Mouse (Mus musculus): ENCODE data around the gene Slc7a8. TPM values are rescaled to one million over a fixed set of nuclear protein-coding genes. Genes with fewer than 3 reads are reported as not detected.

Slc7a8 gene
- polyA plus RNA-seq, 1 experiment from 2014 or later = 34.2 TPM

DNA sequence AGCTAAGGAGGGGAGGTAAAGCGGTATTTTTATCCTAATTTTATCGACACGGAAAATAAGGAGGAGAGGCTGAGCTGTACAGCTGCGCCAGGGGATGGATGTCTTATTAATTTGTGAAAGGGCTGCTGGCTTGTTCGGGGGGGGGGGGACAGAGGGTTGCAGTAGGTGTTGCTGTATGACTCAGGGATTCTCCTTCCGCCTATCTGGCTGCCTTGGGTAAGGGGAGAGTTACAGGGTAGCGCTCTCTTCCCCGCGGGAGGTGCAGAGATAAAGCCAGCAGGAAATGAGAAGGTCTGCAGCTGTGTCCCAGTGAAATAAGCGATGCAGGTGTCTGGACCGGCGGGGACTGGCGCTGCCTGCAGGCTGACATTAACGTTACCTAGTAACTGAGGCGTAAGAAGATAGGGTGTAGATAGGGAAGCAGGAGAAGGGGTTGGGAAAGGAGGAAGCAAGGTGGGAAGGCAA, 67.1 kb downstream of the Slc7a8 start:
- peak overlapping the region; percentile 71 for H3K4me2 ChIP-seq (replicated peaks; ENCODE audit: low read depth)
- no peaks in the 10 kb centered on the region for H3K36me3 ChIP-seq (ENCODE audit: control insufficient read depth, insufficient read depth)
- no peaks in the 10 kb centered on the region for H3K27me3 ChIP-seq (replicated peaks; ENCODE audit: control insufficient read depth, insufficient read depth, low read length)
- no peaks in the 10 kb centered on the region; the same call in 1 of the 2 replicates for H3K4me1 ChIP-seq (replicated peaks; ENCODE audit: control insufficient read depth, insufficient read depth, low read length)
- no peaks in the 10 kb centered on the region for H3K9me3 ChIP-seq (ENCODE audit: control insufficient read depth)
- ATAC-seq = peak; percentile 66
- no peak overlapping the region; the same call in 1 of the 2 replicates for H3K27ac ChIP-seq (ENCODE audit: low read depth, low read length)
- peak; percentile 30 for TF ChIP-seq CTCF (IDR thresholded peaks at IDR 0.05; ENCODE audit: low read depth)
- peak overlapping the region; percentile 38 for H3K4me3 ChIP-seq (ENCODE audit: low read depth, low read length)
- peak overlapping the region; percentile 17; the same call in 1 of the 2 replicates for H3K9ac ChIP-seq (ENCODE audit: low read depth, low read length)
- WGBS = 2% methylated on average over 15 of the region's 15 CpGs

DNA sequence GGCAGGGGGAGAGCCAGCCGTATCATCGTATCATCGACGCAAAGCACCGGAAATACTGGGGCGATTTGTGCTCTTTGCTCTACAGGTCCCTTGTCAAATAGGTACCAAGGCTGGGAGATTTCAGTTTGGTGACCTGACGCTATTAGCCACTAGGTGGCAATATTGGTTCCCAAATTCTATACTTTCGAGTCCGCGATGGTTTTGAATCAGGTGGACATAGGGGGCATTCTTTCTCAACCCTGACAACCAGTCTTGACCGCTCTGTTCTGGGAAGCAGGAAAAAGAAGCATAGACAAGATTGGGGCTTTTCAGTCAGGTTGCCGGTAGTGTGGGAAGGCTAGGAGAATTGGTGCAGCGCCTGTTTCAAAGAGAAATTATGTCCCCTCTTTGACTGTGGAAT, 67.6 kb downstream of the Slc7a8 start:
- no peak overlapping the region for H3K27ac ChIP-seq (ENCODE audit: low read depth, low read length)
- peak; percentile 87 for TF ChIP-seq CTCF (IDR thresholded peaks at IDR 0.05; ENCODE audit: low read depth)
- peak; percentile 32 for ATAC-seq
- H3K9me3 ChIP-seq (ENCODE audit: control insufficient read depth) = no peaks in the 10 kb centered on the region
- WGBS = under 1% methylated on average over 13 of the region's 13 CpGs
- H3K9ac ChIP-seq (ENCODE audit: low read depth, low read length) = no peak overlapping the region
- peak overlapping the region; percentile 38 for H3K4me3 ChIP-seq (ENCODE audit: low read depth, low read length)
- no peaks in the 10 kb centered on the region for H3K27me3 ChIP-seq (replicated peaks; ENCODE audit: control insufficient read depth, insufficient read depth, low read length)
- no peaks in the 10 kb centered on the region for H3K36me3 ChIP-seq (ENCODE audit: control insufficient read depth, insufficient read depth)
- peak overlapping the region; percentile 71 for H3K4me2 ChIP-seq (replicated peaks; ENCODE audit: low read depth)
- H3K4me1 ChIP-seq (replicated peaks; ENCODE audit: control insufficient read depth, insufficient read depth, low read length) = no peaks in the 10 kb centered on the region; the same call in 1 of the 2 replicates

DNA sequence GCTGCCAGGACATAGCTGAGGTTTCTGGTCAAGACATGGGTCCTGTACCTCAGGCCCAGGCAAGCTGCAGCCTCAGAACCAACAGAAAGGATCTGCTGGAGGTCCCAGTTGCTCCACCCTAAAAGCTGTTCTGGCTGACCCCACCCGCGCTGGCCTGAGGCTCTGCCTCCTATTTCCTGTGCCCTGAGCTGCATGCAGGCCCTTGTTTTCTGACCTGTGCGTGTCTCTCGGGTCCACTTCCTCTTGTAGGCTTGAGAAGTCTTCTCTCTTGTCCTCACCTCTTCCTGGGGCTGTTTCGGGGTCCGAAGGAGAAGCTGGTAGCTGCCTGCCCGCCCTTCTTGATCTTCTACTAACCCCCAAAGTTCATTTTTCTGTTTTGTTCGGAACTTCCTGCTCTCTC, 68.9 kb downstream of the Slc7a8 start:
- ATAC-seq = no peak
- H3K4me1 ChIP-seq (replicated peaks; ENCODE audit: control insufficient read depth, insufficient read depth, low read length) = no peaks in the 10 kb centered on the region; the same call in 1 of the 2 replicates
- no peak overlapping the region for H3K9ac ChIP-seq (ENCODE audit: low read depth, low read length)
- H3K4me3 ChIP-seq (ENCODE audit: low read depth, low read length) = no peak overlapping the region
- no peak for TF ChIP-seq CTCF (IDR thresholded peaks at IDR 0.05; ENCODE audit: low read depth)
- no peak overlapping the region for H3K4me2 ChIP-seq (replicated peaks; ENCODE audit: low read depth)
- no peak overlapping the region for H3K27ac ChIP-seq (ENCODE audit: low read depth, low read length)
- H3K27me3 ChIP-seq (replicated peaks; ENCODE audit: control insufficient read depth, insufficient read depth, low read length) = no peaks in the 10 kb centered on the region
- H3K9me3 ChIP-seq (ENCODE audit: control insufficient read depth) = no peaks in the 10 kb centered on the region
- WGBS = 67% methylated on average over 8 of the region's 8 CpGs
- no peaks in the 10 kb centered on the region for H3K36me3 ChIP-seq (ENCODE audit: control insufficient read depth, insufficient read depth)

DNA sequence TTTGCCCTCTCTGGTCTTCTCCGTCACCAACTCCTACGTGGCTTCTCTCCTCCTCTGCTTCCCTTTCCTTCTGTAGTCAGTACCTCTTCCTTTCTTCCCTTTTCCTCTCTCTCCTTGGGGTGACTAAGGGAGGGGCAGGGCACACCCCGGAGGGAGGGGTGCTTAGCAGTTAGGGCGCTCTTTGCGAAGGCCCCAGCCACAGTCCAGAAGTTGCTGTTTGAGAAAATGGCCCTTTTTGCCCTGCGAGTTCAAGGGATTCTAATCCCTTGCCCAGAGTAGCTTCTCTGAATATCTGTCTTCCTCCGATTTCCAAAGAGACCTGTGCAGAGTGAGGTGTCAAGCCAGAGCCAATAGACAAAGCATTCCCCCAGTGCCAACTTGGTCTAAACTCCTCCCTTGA, 69.7 kb downstream of the Slc7a8 start, which contains the start of gene Cebpe:
TSS of gene Cebpe (minus strand) at position 101 of the 400 bp plus-strand sequence.
- Histone ChIP-seq H3K4me1 (replicated peaks; ENCODE audit: control insufficient read depth, insufficient read depth, low read length) (no peaks in the 10 kb centered on the region; the same call in 1 of the 2 replicates), H3K27me3 (replicated peaks; ENCODE audit: control insufficient read depth, insufficient read depth, low read length) (no peaks in the 10 kb centered on the region)
- ATAC-seq = no peak

DNA sequence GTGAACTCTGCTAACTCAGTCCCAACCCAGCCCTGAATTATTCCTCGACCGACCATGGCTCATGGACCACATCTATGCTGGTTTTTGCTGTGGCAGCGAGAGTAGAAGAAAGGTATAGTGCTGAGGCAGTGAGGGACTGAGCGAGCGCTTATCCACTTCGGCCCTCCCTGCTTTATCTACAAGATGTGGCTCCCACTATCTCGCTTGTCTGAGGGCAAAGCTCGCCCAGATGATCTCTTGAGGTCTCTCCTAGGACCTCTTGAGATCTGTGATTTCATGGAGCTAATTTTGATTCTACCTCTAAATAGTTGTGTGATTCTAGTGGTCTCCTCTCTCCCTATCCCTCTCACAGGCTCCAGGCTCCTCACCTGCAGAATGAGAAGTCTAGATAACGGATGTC, 72.7 kb downstream of the Slc7a8 start:
- WGBS = 61% methylated on average over 9 of the region's 9 CpGs
- Histone ChIP-seq H3K4me2 (replicated peaks; ENCODE audit: low read depth) (no peak overlapping the region), H3K9me3 (ENCODE audit: control insufficient read depth) (no peaks in the 10 kb centered on the region), H3K27ac (ENCODE audit: low read depth, low read length) (no peak overlapping the region), H3K9ac (ENCODE audit: low read depth, low read length) (no peak overlapping the region), H3K4me1 (replicated peaks; ENCODE audit: control insufficient read depth, insufficient read depth, low read length) (peaks cover 7% of the 10 kb centered on the region; the same call in 1 of the 2 replicates), H3K4me3 (ENCODE audit: low read depth, low read length) (no peak overlapping the region), H3K36me3 (ENCODE audit: control insufficient read depth, insufficient read depth) (no peaks in the 10 kb centered on the region; the same call in 1 of the 2 replicates), H3K27me3 (replicated peaks; ENCODE audit: control insufficient read depth, insufficient read depth, low read length) (no peaks in the 10 kb centered on the region)
- no peak for ATAC-seq
- TF ChIP-seq CTCF (IDR thresholded peaks at IDR 0.05; ENCODE audit: low read depth) = no peak

More for the DNA sequence above, 69.7 kb downstream of the Slc7a8 start, which contains the start of gene Cebpe:
- 80% methylated on average over 7 of the region's 7 CpGs for WGBS
- H3K9me3 ChIP-seq (ENCODE audit: control insufficient read depth) = no peaks in the 10 kb centered on the region
- no peak within 1 kb of the TSS for H3K4me3 ChIP-seq (ENCODE audit: low read depth, low read length)
- no peaks in the 10 kb centered on the region; the same call in 1 of the 2 replicates for H3K36me3 ChIP-seq (ENCODE audit: control insufficient read depth, insufficient read depth)
- TF ChIP-seq CTCF (IDR thresholded peaks at IDR 0.05; ENCODE audit: low read depth) = no peak
- no peak within 1 kb of the TSS for H3K9ac ChIP-seq (ENCODE audit: low read depth, low read length)
- H3K27ac ChIP-seq (ENCODE audit: low read depth, low read length) = no peak within 1 kb of the TSS
- no peak within 1 kb of the TSS for H3K4me2 ChIP-seq (replicated peaks; ENCODE audit: low read depth)

DNA sequence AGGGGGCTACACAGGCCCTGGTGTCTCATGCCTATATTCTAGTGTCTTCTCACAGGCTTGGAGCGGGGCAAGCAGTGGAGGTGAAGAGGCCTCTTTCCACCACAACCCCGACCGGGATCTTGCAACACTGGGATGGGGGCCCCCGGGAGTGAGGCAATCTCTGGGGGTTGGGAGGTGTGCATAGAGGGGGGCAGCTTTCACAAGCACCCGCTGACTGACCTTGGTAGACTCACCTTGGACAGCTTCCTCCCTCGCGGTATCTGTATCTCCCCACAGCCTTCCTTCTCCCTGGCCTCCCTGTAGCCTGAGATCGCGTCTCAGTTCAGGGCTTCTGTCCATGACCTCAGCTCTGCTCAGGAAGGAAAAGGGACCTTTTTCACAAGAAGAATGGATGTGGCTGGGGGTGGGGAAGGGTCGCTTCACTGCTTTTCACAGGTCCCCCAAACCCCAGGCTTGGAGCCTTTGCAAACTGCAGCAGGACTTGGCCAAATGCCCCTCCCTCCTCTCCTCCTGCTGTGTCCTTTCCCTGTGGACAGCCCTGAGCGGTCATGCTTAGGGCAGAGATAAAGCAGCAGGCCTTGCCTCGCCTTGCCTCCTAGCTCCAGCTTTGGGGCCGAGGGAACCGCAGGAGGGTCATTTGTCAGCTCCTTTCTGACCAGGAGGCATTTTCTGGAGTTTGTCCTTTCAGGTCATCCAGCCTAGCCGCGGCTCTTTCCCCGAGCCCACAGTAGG, 75.0 kb downstream of the Slc7a8 start:
- TF ChIP-seq CTCF (IDR thresholded peaks at IDR 0.05; ENCODE audit: low read depth) = no peak
- 0 out of 2 replicates have a peak overlapping the region, but pooled peaks have one; percentile 15 for H3K27ac ChIP-seq (ENCODE audit: low read depth, low read length)
- H3K4me3 ChIP-seq (ENCODE audit: low read depth, low read length) = no peak overlapping the region
- no peak overlapping the region for H3K9ac ChIP-seq (ENCODE audit: low read depth, low read length)
- H3K9me3 ChIP-seq (ENCODE audit: control insufficient read depth) = no peaks in the 10 kb centered on the region
- H3K4me1 ChIP-seq (replicated peaks; ENCODE audit: control insufficient read depth, insufficient read depth, low read length) = 0 out of 2 replicates have a peak, but pooled peaks cover 7% of the 10 kb centered on the region
- no peaks in the 10 kb centered on the region; the same call in 1 of the 2 replicates for H3K36me3 ChIP-seq (ENCODE audit: control insufficient read depth, insufficient read depth)
- H3K4me2 ChIP-seq (replicated peaks; ENCODE audit: low read depth) = no peak overlapping the region
- H3K27me3 ChIP-seq (replicated peaks; ENCODE audit: control insufficient read depth, insufficient read depth, low read length) = no peaks in the 10 kb centered on the region
- ATAC-seq = no peak
- 39% methylated on average over 17 of the region's 17 CpGs for WGBS
